Mouse (Mus musculus) kidney, postnatal 10 days (tissue): Measurements from ENCODE around the gene Gm2007.
"Not testable (repeated sequence)": the region's sequence is repeated elsewhere in the genome, so short reads cannot be mapped to it uniquely, and the experiment has no call there.

Experiments used
- DNase-seq: peaks from one replicate; pipeline ENCODE4 v3.0.0; 2021; ENCODE audit warnings: mixed read lengths

The Gm2007 gene

GRCm38 (mm10) chr2:175741237-175741636, at the start of gene Gm2007:
Gene Gm2007, plus strand, starts transcription at chr2:175741537.
- DNase-seq = not testable (repeated sequence)

- not testable (repeated sequence) for DNase-seq
Measured at GRCm38 (mm10) chr2:175703546-175703945, 37.8 kb upstream of the Gm2007 start, which contains the start of gene Zfp969. Gene Zfp969, minus strand, starts transcription at chr2:175703646.

GRCm38 (mm10) chr2:175800993-175801392, 59.7 kb downstream of the Gm2007 start, which contains the start of gene Gm14288:
Gene Gm14288, minus strand, starts transcription at chr2:175801093.
- DNase-seq = not testable (repeated sequence)
